Mouse (Mus musculus) midbrain, embryonic 15.5 days (tissue): Measurements from ENCODE around the gene Phgdh. TPM values are rescaled to one million over a fixed set of nuclear protein-coding genes. Genes with fewer than 3 reads are reported as not detected.

Source experiments
- ATAC-seq: fragments of 200-750 bp; cut with Nextera tagmentation; replicated peaks from 2 replicates; pipeline ENCODE4 v1.8.0; 2017; ENCODE audit warnings: moderate TSS enrichment
- H3K27ac ChIP-seq: fragments of 300-500 bp; sonication (generic); 2 replicates; pipeline ENCODE4 v1.5.1; 2015; ENCODE audit warnings: mild to moderate bottlenecking, inconsistent platforms
- H3K27me3 ChIP-seq: fragments of 300-500 bp; sonication (generic); replicated peaks from 2 replicates; pipeline ENCODE4 v1.6.1; 2015; ENCODE audit warnings: inconsistent platforms
- H3K36me3 ChIP-seq: fragments of 300-500 bp; sonication (generic); replicated peaks from 2 replicates; pipeline ENCODE4 v1.6.1; 2015; ENCODE audit warnings: inconsistent platforms
- H3K4me1 ChIP-seq: fragments of 300-500 bp; sonication (generic); 2 replicates; pipeline ENCODE4 v1.6.1; 2015; ENCODE audit warnings: inconsistent platforms
- H3K4me2 ChIP-seq: fragments of 300-500 bp; sonication (generic); 2 replicates; pipeline ENCODE4 v1.6.1; 2015; ENCODE audit warnings: inconsistent platforms, mild to moderate bottlenecking, moderate library complexity
- H3K4me3 ChIP-seq: fragments of 300-500 bp; sonication (generic); 2 replicates; pipeline ENCODE4 v1.5.1; 2015; ENCODE audit warnings: mild to moderate bottlenecking, inconsistent platforms
- H3K9ac ChIP-seq: fragments of 300-500 bp; sonication (generic); 2 replicates; pipeline ENCODE4 v1.6.1; 2015; ENCODE audit warnings: mild to moderate bottlenecking, inconsistent platforms
- H3K9me3 ChIP-seq: fragments of 300-500 bp; sonication (generic); 2 replicates; pipeline ENCODE4 v1.6.1; 2016; ENCODE audit warnings: inconsistent platforms
- WGBS: fragments of 180-500 bp; shearing (Covaris S2); methylation state at CpG from one replicate; pipeline ENCODE4 v1.1.7; 2015; ENCODE audit warnings: mixed read lengths; 5-methylcytosine and 5-hydroxymethylcytosine counted together
- polyA plus RNA-seq: library from polyadenylated mRNA; unstranded; fragments of >200 nt; fragmentation: Nextera tagmentation; extraction: Ambion mirVana; gene quantifications from 2 replicates; pipeline ENCODE4 v1.2.1, GENCODE M21; 2015

Gene Phgdh
- polyA plus RNA-seq, 1 experiment from 2014 or later: 113 TPM

DNA sequence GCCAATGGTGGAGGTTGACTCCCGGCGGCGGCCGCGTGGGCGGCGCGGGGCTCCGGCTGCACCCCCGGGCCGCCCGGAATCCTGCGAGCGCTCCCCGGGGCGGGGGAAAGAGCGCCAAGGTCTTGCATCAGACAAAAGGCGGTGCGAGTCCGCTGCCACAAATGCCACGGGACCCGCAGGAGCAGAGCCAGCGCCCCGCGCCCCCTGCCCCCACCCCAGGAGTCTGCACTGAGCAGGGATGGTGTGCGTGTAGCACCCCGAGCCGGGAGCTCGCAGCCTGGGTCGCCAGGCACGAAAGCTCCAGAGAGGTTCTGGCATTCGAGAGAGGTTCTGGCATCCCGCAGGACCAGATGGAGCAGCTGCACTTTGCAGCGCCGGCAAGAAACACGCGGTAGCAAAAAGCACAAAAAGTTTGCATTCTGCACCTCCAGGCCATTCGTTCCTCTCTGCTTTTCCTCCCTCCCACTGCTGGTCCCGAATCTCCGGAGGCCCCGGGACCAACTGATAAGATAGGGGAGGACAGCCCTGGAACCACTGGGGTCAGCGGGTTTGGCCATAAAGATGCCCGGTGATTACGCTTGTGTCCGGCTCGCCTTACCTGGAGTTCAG lies 589 bp downstream of the Phgdh start:
- peak; percentile 48 for ATAC-seq
- Histone ChIP-seq H3K4me1 (peaks cover 32% of the 10 kb centered on the region), H3K27me3 (no peaks in the 10 kb centered on the region), H3K9me3 (no peaks in the 10 kb centered on the region), H3K27ac (peak overlapping the region; percentile 49; the same call in 1 of the 2 replicates), H3K4me3 (peak overlapping the region; percentile 54), H3K36me3 (no peaks in the 10 kb centered on the region), H3K9ac (peak overlapping the region; percentile 52), H3K4me2 (peak overlapping the region; percentile 98)
- WGBS: under 1% methylated on average over 46 of the region's 46 CpGs

- H3K9me3 ChIP-seq: no peaks in the 10 kb centered on the region
- peak overlapping the region; percentile 54 for H3K4me3 ChIP-seq
- peak; percentile 38 for ATAC-seq
- H3K27ac ChIP-seq: peak overlapping the region; percentile 49; the same call in 1 of the 2 replicates
- no peaks in the 10 kb centered on the region for H3K27me3 ChIP-seq
- no peaks in the 10 kb centered on the region for H3K36me3 ChIP-seq
- H3K4me2 ChIP-seq: peak overlapping the region; percentile 98
- 5% methylated on average over 15 of the region's 15 CpGs for WGBS
- peak overlapping the region; percentile 52 for H3K9ac ChIP-seq
- peaks cover 32% of the 10 kb centered on the region for H3K4me1 ChIP-seq
These were observed 1.2 kb downstream of the Phgdh start for GRCm38 (mm10) chr3:98338584-98339041.

DNA sequence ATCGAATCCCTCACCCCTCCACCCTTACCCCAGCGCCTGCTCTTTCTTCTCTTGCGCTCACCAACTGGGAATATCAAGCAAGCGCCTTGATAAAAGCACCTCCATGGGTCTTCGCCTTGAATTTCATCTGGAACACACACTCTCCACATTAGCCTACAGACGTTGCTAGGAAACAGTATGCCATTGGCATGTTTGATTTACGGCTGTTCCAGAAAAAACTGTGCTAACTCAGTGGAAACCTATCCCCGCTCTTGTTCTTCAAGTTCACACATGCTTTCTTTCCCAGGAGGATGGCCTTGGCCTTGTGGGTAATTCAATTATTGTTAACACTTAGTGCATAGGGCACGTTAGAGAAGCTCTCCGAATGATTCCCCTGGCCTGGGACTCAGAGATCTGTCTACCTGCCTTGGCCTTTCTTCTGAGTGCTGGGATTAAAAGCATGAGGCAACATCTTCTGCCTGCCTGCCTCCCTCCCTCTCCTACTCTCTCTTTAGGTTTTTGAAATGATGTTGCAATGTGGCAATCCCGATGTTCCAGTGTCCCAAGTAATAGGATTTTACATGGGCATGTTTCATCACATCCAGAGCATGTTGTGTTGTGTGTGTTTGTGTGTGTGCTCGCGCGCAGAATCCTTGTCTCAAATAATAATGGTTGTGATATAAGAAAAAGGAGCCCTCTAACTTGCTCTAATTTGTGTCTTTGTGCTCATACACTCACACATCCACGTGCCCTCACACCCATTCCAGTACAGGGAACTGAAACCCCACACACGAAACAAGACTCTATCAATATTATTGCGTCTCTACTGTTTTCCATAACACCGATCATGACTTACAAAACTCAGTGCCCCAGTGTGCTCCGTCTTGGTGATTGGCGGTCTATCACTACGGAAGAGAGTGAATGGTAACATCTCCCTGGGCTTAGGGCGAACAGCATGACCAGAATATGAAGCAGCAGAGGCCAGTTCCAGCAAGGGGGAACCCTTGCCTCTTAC lies 2.8 kb downstream of the Phgdh start:
- Histone ChIP-seq H3K27ac (peak overlapping the region; percentile 38; the same call in 1 of the 2 replicates), H3K9ac (no peak overlapping the region), H3K36me3 (no peaks in the 10 kb centered on the region), H3K27me3 (no peaks in the 10 kb centered on the region), H3K4me2 (peak overlapping the region; percentile 98), H3K4me1 (peaks cover 32% of the 10 kb centered on the region), H3K4me3 (0 out of 2 replicates have a peak overlapping the region, but pooled peaks have one; percentile 5), H3K9me3 (no peaks in the 10 kb centered on the region)
- WGBS: 51% methylated on average over 22 of the region's 22 CpGs
- peak; percentile 51 for ATAC-seq

GRCm38 (mm10) chr3:98335886-98336285 lies 3.9 kb downstream of the Phgdh start:
- Histone ChIP-seq H3K27me3 (no peaks in the 10 kb centered on the region), H3K4me3 (no peak overlapping the region), H3K27ac (no peak overlapping the region), H3K9ac (no peak overlapping the region), H3K36me3 (no peaks in the 10 kb centered on the region), H3K4me1 (peaks cover 32% of the 10 kb centered on the region), H3K9me3 (no peaks in the 10 kb centered on the region), H3K4me2 (peak overlapping the region; percentile 98; the same call in 1 of the 2 replicates)
- ATAC-seq: no peak
- 76% methylated on average over 7 of the region's 7 CpGs for WGBS

GRCm38 (mm10) chr3:98335331-98335730 lies 4.5 kb downstream of the Phgdh start:
- peaks cover 32% of the 10 kb centered on the region for H3K4me1 ChIP-seq
- no peaks in the 10 kb centered on the region for H3K9me3 ChIP-seq
- H3K27me3 ChIP-seq: no peaks in the 10 kb centered on the region
- no peak for ATAC-seq
- H3K9ac ChIP-seq: no peak overlapping the region
- H3K4me2 ChIP-seq: no peak overlapping the region
- H3K27ac ChIP-seq: no peak overlapping the region
- no peak overlapping the region for H3K4me3 ChIP-seq
- no peaks in the 10 kb centered on the region for H3K36me3 ChIP-seq

DNA sequence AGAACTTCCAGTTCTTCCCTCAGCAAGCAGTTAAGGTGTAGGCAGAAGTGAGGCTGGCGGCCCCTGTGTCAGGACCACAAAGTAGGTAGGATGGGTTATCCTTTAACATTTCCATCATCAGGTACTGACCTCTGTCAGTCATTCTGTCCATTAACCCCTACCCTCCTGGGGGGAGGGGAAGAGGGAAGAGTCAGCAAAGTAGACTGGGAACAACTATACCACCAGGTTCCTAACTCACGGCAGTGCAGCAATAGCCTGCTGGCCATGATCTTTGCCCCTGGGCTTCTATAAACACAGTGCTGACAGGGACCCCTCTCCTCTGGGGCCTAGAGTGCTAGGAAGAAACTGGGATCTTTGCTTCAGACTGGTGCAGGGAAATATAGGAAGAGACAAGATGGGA lies 5.8 kb downstream of the Phgdh start:
- H3K4me2 ChIP-seq: no peak overlapping the region
- ATAC-seq: no peak
- H3K36me3 ChIP-seq: no peaks in the 10 kb centered on the region
- H3K4me1 ChIP-seq: peaks cover 27% of the 10 kb centered on the region
- H3K27me3 ChIP-seq: no peaks in the 10 kb centered on the region
- H3K4me3 ChIP-seq: no peak overlapping the region
- H3K27ac ChIP-seq: no peak overlapping the region
- H3K9ac ChIP-seq: no peak overlapping the region
- 87% methylated on average over 2 of the region's 2 CpGs for WGBS
- no peaks in the 10 kb centered on the region for H3K9me3 ChIP-seq

- H3K9me3 ChIP-seq: no peaks in the 10 kb centered on the region
- no peaks in the 10 kb centered on the region for H3K36me3 ChIP-seq
- H3K27me3 ChIP-seq: no peaks in the 10 kb centered on the region
- no peak overlapping the region for H3K4me2 ChIP-seq
- WGBS: 74% methylated on average over 9 of the region's 9 CpGs
- no peak for ATAC-seq
- no peak overlapping the region for H3K4me3 ChIP-seq
- no peak overlapping the region for H3K27ac ChIP-seq
- H3K4me1 ChIP-seq: peaks cover 2% of the 10 kb centered on the region; the same call in 1 of the 2 replicates
- H3K9ac ChIP-seq: no peak overlapping the region
These were observed 15.6 kb downstream of the Phgdh start for GRCm38 (mm10) chr3:98324235-98324634.

DNA sequence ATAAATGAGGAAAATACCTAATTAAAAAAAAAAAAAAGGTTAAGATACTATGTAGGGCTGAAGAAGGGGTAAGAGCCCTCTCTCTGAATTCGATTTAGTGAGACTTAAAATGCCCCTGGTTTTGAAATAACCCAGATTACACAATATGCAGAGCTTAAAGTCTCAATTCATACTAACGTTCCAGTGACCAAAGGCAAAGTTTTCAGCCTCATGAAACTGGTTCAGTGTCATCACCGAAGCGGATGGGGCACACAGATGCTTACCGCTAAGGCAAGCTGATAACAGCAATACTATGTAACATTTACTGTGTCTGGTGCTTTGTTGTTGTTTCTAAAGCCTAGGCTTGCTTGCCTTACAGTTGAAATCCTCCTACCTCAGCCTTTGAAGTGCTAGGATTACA lies 17.6 kb downstream of the Phgdh start:
- H3K4me3 ChIP-seq: no peak overlapping the region
- no peaks in the 10 kb centered on the region for H3K27me3 ChIP-seq
- no peak overlapping the region for H3K9ac ChIP-seq
- WGBS: 87% methylated on average over 5 of the region's 5 CpGs
- no peaks in the 10 kb centered on the region for H3K36me3 ChIP-seq
- no peaks in the 10 kb centered on the region for H3K9me3 ChIP-seq
- H3K4me2 ChIP-seq: no peak overlapping the region
- H3K27ac ChIP-seq: no peak overlapping the region
- no peak for ATAC-seq
- peaks cover 5% of the 10 kb centered on the region; the same call in 1 of the 2 replicates for H3K4me1 ChIP-seq

GRCm38 (mm10) chr3:98319190-98319589 lies 20.6 kb downstream of the Phgdh start:
- Histone ChIP-seq H3K4me3 (no peak overlapping the region), H3K27ac (peak overlapping the region; percentile 55), H3K4me2 (no peak overlapping the region), H3K9ac (no peak overlapping the region), H3K9me3 (no peaks in the 10 kb centered on the region), H3K36me3 (no peaks in the 10 kb centered on the region), H3K4me1 (peaks cover 10% of the 10 kb centered on the region; the same call in 1 of the 2 replicates), H3K27me3 (no peaks in the 10 kb centered on the region)
- WGBS: 8% methylated on average over 2 of the region's 2 CpGs
- peak; percentile 80 for ATAC-seq

DNA sequence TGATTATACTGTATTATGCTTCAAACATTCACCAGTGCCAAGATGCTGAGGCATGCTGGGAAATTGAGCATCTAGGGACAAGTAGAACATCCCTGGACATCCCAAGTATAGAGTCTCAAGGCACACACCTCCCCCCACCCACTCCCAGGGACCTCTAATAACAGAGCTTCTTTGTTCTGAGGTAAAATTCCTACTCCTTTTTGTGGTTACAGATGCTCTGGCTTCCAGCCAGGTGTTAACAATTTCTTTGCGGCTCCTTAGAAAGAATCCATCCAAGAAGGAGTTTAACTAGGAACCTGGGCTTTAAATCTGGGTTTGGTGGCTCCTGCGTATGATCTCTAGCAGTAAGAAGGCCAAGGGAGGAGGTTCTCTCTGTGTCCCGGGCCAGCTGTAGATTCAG lies 22.6 kb downstream of the Phgdh start:
- no peak overlapping the region for H3K4me3 ChIP-seq
- H3K9me3 ChIP-seq: no peaks in the 10 kb centered on the region
- no peak overlapping the region for H3K4me2 ChIP-seq
- no peak overlapping the region for H3K9ac ChIP-seq
- H3K4me1 ChIP-seq: peaks cover 10% of the 10 kb centered on the region; the same call in 1 of the 2 replicates
- no peak overlapping the region for H3K27ac ChIP-seq
- WGBS: 54% methylated on average over 3 of the region's 3 CpGs
- no peaks in the 10 kb centered on the region for H3K36me3 ChIP-seq
- no peaks in the 10 kb centered on the region for H3K27me3 ChIP-seq
- no peak for ATAC-seq

- 90% methylated on average over 2 of the region's 2 CpGs for WGBS
- no peak for ATAC-seq
- Histone ChIP-seq H3K4me3 (no peak overlapping the region), H3K27ac (no peak overlapping the region), H3K27me3 (no peaks in the 10 kb centered on the region), H3K4me2 (no peak overlapping the region), H3K9me3 (no peaks in the 10 kb centered on the region), H3K9ac (no peak overlapping the region), H3K4me1 (peaks cover 10% of the 10 kb centered on the region; the same call in 1 of the 2 replicates), H3K36me3 (no peaks in the 10 kb centered on the region)
These were observed 24.6 kb downstream of the Phgdh start for GRCm38 (mm10) chr3:98315181-98315580.
